Mouse (Mus musculus) kidney, adult 9 months (tissue): ENCODE measurements around the gene Akt3.

Experiments used
- DNase-seq: peaks from one replicate; pipeline ENCODE4 v3.0.0; 2022

The Akt3 gene

GRCm38 (mm10) chr1:177007405-177007804 lies 250.6 kb downstream of the Akt3 start:
- no peak for DNase-seq

- no peak for DNase-seq
These were observed 253.8 kb downstream of the Akt3 start for GRCm38 (mm10) chr1:177004041-177004741.

GRCm38 (mm10) chr1:177002951-177003350 lies 255.1 kb downstream of the Akt3 start:
- DNase-seq, result no peak

GRCm38 (mm10) chr1:176999011-176999410 lies 259.0 kb downstream of the Akt3 start:
- DNase-seq, result no peak

GRCm38 (mm10) chr1:176997711-176998689 lies 260.0 kb downstream of the Akt3 start:
- DNase-seq, result peak; percentile 71

- no peak for DNase-seq
These were observed 260.7 kb downstream of the Akt3 start for GRCm38 (mm10) chr1:176997254-176997653.

GRCm38 (mm10) chr1:176996630-176997201 lies 261.3 kb downstream of the Akt3 start:
- peak; percentile 31 for DNase-seq

GRCm38 (mm10) chr1:176996166-176996565 lies 261.8 kb downstream of the Akt3 start:
- DNase-seq, result no peak

GRCm38 (mm10) chr1:176995419-176995775 lies 262.6 kb downstream of the Akt3 start:
- peak; percentile 19 for DNase-seq

GRCm38 (mm10) chr1:176994707-176995418 lies 263.1 kb downstream of the Akt3 start:
- DNase-seq, result no peak

- no peak for DNase-seq
These were observed 263.9 kb downstream of the Akt3 start for GRCm38 (mm10) chr1:176994087-176994486.

GRCm38 (mm10) chr1:176993141-176994010 lies 264.6 kb downstream of the Akt3 start:
- no peak for DNase-seq

- DNase-seq, result no peak
These were observed 265.5 kb downstream of the Akt3 start for GRCm38 (mm10) chr1:176992517-176992916.

- DNase-seq, result no peak
These were observed 266.5 kb downstream of the Akt3 start for GRCm38 (mm10) chr1:176991473-176991872.

GRCm38 (mm10) chr1:176986990-176987740 lies 270.8 kb downstream of the Akt3 start:
- no peak for DNase-seq

GRCm38 (mm10) chr1:176986275-176986674 lies 271.7 kb downstream of the Akt3 start:
- no peak for DNase-seq

- no peak for DNase-seq
These were observed 272.3 kb downstream of the Akt3 start for GRCm38 (mm10) chr1:176985691-176986090.

- peak; percentile 79 for DNase-seq
These were observed 275.3 kb downstream of the Akt3 start for GRCm38 (mm10) chr1:176982671-176983070.

GRCm38 (mm10) chr1:176981511-176981910 lies 276.5 kb downstream of the Akt3 start:
- no peak for DNase-seq

- no peak for DNase-seq
These were observed 277.1 kb downstream of the Akt3 start for GRCm38 (mm10) chr1:176980801-176981400.

GRCm38 (mm10) chr1:176980140-176980539 lies 277.9 kb downstream of the Akt3 start:
- no peak for DNase-seq
